Mouse (Mus musculus): ENCODE data around the gene Ttc39d. TPM values are rescaled to one million over a fixed set of nuclear protein-coding genes. Genes with fewer than 3 reads are reported as not detected.

Ttc39d gene
- polyA plus RNA-seq, 1 experiment from 2014 or later = 0.25 TPM

DNA sequence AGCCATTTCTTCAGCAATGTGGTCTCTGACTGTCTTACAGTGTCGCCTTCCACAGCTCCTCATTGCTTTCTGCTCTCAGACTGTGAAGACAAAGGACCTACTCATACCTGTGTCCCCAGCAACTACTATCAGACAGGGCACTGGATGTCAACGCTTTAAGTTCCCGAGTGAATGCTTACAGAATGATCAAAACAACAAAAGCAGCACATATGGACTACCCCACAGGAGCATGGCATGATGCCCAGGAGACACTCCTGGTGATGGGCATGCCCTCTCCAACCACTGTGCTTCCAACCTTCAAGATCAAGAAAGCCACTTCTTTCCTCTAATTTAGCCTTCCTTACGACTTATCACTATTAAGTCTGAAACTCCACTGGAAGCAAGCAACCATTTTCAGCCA, 59.8 kb downstream of the Ttc39d start:
- Histone ChIP-seq H3K27me3 (ENCODE audit: control insufficient read depth, insufficient read depth, low read length) (no peaks in the 10 kb centered on the region), H3K9ac (ENCODE audit: low read length) (no peak overlapping the region), H3K27ac (ENCODE audit: low read length) (no peak overlapping the region), H3K4me1 (ENCODE audit: control insufficient read depth, insufficient read depth, low read length) (no peaks in the 10 kb centered on the region), H3K4me3 (ENCODE audit: low read length) (no peak overlapping the region), H3K36me3 (ENCODE audit: control insufficient read depth, insufficient read depth) (peaks cover 38% of the 10 kb centered on the region), H3K9me3 (replicated peaks; ENCODE audit: control insufficient read depth, low read length) (no peaks in the 10 kb centered on the region), H3K4me2 (ENCODE audit: low read depth, low read length) (no peak overlapping the region)
- 87% methylated on average over 4 of the region's 4 CpGs for WGBS
- no peak for ATAC-seq (replicated peaks; ENCODE audit: extremely low read depth, insufficient read depth, low FRiP score)

Other genes starting within 250 kb of the Ttc39d start
- gene Hnrnpll, start 145.1 kb upstream of the Ttc39d start, polyA plus RNA-seq (2015; fragmentation: Nextera tagmentation; extraction: Ambion mirVana) = 38.7 and 44.4 TPM in 2 replicates
- 14.5 and 14.7 TPM in 2 replicates for gene Galm, start 80.0 kb upstream of the Ttc39d start, polyA plus RNA-seq (2015; fragmentation: Nextera tagmentation; extraction: Ambion mirVana)
- gene Srsf7, start 153 bp upstream of the Ttc39d start, polyA plus RNA-seq (2015; fragmentation: Nextera tagmentation; extraction: Ambion mirVana) = 291 and 311 TPM in 2 replicates
- 26.3 and 26.8 TPM in 2 replicates for gene Gemin6, start 17.0 kb downstream of the Ttc39d start, polyA plus RNA-seq (2015; fragmentation: Nextera tagmentation; extraction: Ambion mirVana)
- gene Morn2, start 82.7 kb downstream of the Ttc39d start, polyA plus RNA-seq (2015; fragmentation: Nextera tagmentation; extraction: Ambion mirVana) = 25.7 and 27.5 TPM in 2 replicates
- gene Dhx57, start 83.0 kb downstream of the Ttc39d start, polyA plus RNA-seq (2015; fragmentation: Nextera tagmentation; extraction: Ambion mirVana) = 8.6 and 8.9 TPM in 2 replicates
- 0.64 and 0.72 TPM in 2 replicates for gene Arhgef33, start 99.9 kb downstream of the Ttc39d start, polyA plus RNA-seq (2015; fragmentation: Nextera tagmentation; extraction: Ambion mirVana)
- gene Gm10190, start 166.1 kb downstream of the Ttc39d start, polyA plus RNA-seq (2015; fragmentation: Nextera tagmentation; extraction: Ambion mirVana) = 0.79 and 1.3 TPM in 2 replicates